Mouse (Mus musculus) midbrain, embryonic 12.5 days (tissue): ENCODE results near the gene Fxyd2. TPM values are rescaled to one million over a fixed set of nuclear protein-coding genes. Genes with fewer than 3 reads are reported as not detected.
A peak's percentile ranks its signal among the peaks of the same experiment; 100 is the strongest.

Experiments used
- ATAC-seq: fragments of 200-750 bp; cut with Nextera tagmentation; 2 replicates; pipeline ENCODE4 v1.8.0; 2017; ENCODE audit warnings: low read depth, moderate TSS enrichment, moderate library complexity; ENCODE audit not compliant: low FRiP score
- H3K27ac ChIP-seq: fragments of 300-500 bp; sonication (generic); replicated peaks from 2 replicates; pipeline ENCODE4 v1.5.1; 2016; ENCODE audit warnings: mild to moderate bottlenecking
- H3K27me3 ChIP-seq: fragments of 300-500 bp; sonication (generic); 2 replicates; pipeline ENCODE4 v1.6.1; 2016; ENCODE audit warnings: mild to moderate bottlenecking
- H3K36me3 ChIP-seq: fragments of 300-500 bp; sonication (generic); 2 replicates; pipeline ENCODE4 v1.6.1; 2016
- H3K4me1 ChIP-seq: fragments of 300-500 bp; sonication (generic); 2 replicates; pipeline ENCODE4 v1.6.1; 2016
- H3K4me2 ChIP-seq: fragments of 300-500 bp; sonication (generic); replicated peaks from 2 replicates; pipeline ENCODE4 v1.6.1; 2016; ENCODE audit warnings: mild to moderate bottlenecking, moderate library complexity
- H3K4me3 ChIP-seq: fragments of 300-500 bp; sonication (generic); 2 replicates; pipeline ENCODE4 v1.5.1; 2016; ENCODE audit warnings: mild to moderate bottlenecking
- H3K9ac ChIP-seq: fragments of 300-500 bp; sonication (generic); replicated peaks from 2 replicates; pipeline ENCODE4 v1.6.1; 2016; ENCODE audit warnings: mild to moderate bottlenecking, moderate library complexity
- H3K9me3 ChIP-seq: fragments of 300-500 bp; sonication (generic); 2 replicates; pipeline ENCODE4 v1.6.1; 2016; ENCODE audit warnings: mild to moderate bottlenecking
- WGBS: fragments of 180-500 bp; shearing (Covaris S2); methylation state at CpG from one replicate; pipeline ENCODE4 v1.1.7; 2016; 5-methylcytosine and 5-hydroxymethylcytosine counted together
- polyA plus RNA-seq: library from polyadenylated mRNA; unstranded; fragments of >200 nt; fragmentation: Nextera tagmentation; extraction: Ambion mirVana; gene quantifications from 2 replicates; pipeline ENCODE4 v1.2.1, GENCODE M21; 2016

Fxyd2 gene
- polyA plus RNA-seq, 1 experiment from 2014 or later, result 2.9 TPM

DNA sequence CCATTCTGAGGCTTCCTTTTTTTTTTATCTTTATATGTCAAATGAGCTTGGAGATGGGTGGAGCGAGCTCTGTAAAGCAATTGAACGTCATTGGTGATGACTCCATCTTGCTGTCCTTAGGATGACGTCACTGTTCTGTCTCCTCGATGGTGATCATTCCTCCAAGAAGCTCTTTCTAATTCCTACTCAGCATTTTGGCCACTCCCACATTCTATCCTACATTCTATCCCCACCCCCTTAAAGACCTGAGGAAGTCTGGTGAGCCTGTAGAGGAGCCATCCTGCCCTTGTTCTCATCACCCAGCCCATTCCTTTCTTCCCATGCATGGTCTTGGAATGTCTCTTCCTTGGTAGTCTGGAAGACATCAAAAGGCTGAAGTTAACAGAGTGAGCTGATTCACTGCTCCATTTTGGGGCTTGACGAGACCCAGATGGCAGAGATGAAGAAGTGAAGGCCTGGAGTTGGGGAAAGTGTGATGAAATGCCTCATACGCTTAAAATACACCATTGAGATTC, 24.4 kb upstream of the Fxyd2 start:
- WGBS, result 93% methylated on average over 6 of the region's 6 CpGs
- Histone ChIP-seq H3K4me1 (peaks cover 34% of the 10 kb centered on the region), H3K9ac (no peak overlapping the region), H3K27ac (no peak overlapping the region), H3K9me3 (no peaks in the 10 kb centered on the region), H3K4me3 (no peak overlapping the region), H3K36me3 (0 out of 2 replicates have a peak, but pooled peaks cover 17% of the 10 kb centered on the region), H3K27me3 (no peaks in the 10 kb centered on the region), H3K4me2 (no peak overlapping the region)
- ATAC-seq, result no peak

DNA sequence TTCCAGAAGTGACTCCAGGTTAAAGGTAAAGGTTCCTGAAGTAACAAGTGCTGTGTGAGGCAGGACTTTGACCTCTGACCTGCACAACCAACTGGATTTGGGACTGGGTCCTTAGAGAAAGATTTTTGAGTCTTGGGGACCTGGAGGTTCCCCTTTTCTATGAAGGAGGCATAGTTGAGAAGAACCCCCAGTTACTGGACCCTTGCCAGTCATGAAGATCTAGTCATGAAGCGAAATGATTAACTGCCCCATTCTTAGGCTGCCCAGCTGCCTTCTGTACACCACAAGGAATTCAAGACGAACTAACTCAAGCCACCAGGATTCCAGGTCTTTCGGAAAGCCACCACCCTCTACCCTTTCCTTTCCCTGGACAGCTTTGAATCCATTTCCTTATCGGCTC, 23.0 kb upstream of the Fxyd2 start:
- no peak for ATAC-seq
- 0 out of 2 replicates have a peak, but pooled peaks cover 17% of the 10 kb centered on the region for H3K36me3 ChIP-seq
- H3K9me3 ChIP-seq, result no peaks in the 10 kb centered on the region
- H3K27ac ChIP-seq, result no peak overlapping the region
- H3K4me3 ChIP-seq, result no peak overlapping the region
- H3K27me3 ChIP-seq, result no peaks in the 10 kb centered on the region
- no peak overlapping the region for H3K9ac ChIP-seq
- H3K4me2 ChIP-seq, result no peak overlapping the region
- 84% methylated on average over 4 of the region's 4 CpGs for WGBS
- H3K4me1 ChIP-seq, result peaks cover 42% of the 10 kb centered on the region

DNA sequence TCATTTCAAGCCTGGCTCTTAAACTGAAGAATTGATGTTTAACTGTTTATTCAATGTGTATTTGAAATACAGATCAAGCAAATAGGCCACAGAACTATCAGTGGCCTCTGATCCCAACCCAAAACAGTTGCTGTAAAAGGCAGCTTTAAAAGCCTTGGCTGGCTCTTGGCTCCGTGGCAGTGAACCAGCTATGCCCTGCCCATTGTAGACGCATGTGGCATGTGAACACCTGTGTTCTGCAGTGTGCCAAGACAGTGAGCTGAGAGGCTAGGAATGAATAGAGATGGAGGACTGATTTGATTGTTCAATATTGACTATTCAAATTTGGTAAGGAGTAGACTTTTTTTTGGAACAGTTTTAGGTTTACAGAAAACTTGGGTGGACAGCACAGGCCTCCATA, 22.6 kb upstream of the Fxyd2 start:
- Histone ChIP-seq H3K27me3 (no peaks in the 10 kb centered on the region), H3K9me3 (no peaks in the 10 kb centered on the region), H3K36me3 (0 out of 2 replicates have a peak, but pooled peaks cover 17% of the 10 kb centered on the region), H3K4me3 (no peak overlapping the region), H3K4me2 (no peak overlapping the region), H3K4me1 (peaks cover 38% of the 10 kb centered on the region), H3K9ac (no peak overlapping the region), H3K27ac (no peak overlapping the region)
- 84% methylated on average over 2 of the region's 2 CpGs for WGBS
- ATAC-seq, result no peak

DNA sequence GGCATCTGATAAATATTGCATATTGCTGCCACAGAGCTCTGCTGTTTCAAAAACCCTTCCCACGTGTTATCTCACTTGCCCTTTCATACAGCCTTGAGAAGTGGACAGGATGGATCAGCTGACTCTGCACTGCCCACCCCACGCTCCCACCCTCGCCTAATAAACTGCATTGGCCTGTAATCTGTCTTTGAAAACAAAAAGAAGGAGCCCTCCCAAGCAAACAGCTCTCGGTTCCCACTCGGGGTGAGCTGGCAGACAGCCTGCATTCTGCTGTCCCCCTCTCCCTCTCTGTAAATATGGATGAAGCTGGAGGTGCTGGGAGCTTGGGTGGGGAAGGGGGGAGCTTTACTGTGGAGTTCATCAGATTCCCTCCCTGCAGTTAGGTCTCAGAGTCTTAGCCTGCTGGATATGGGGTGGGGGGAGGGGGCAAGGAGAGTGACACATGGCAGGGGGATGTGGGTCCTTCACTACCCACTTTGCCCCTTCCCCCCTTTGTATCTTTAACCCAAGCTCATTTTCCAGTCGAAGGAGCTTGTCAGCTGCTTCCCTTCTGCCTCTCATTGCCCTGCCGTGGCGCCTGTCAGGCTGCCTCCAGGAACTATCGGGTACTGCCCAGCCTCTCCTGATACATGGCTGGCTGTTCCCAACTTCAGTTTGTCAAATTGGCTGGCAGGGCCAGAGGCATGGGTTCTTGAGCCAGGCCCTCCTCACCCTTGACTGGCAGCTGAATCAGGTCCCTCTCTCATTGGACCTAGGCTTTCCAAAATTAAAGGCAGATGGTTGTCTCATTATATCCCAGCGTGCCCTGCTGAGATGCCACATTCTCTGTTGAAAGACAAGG, 18.8 kb upstream of the Fxyd2 start:
- Histone ChIP-seq H3K4me1 (peaks cover 20% of the 10 kb centered on the region), H3K9ac (0 out of 2 replicates have a peak overlapping the region, but pooled peaks have one; percentile 15), H3K36me3 (0 out of 2 replicates have a peak, but pooled peaks cover 12% of the 10 kb centered on the region), H3K4me3 (no peak overlapping the region), H3K9me3 (no peaks in the 10 kb centered on the region), H3K27me3 (no peaks in the 10 kb centered on the region), H3K27ac (peak overlapping the region; percentile 66), H3K4me2 (no peak overlapping the region)
- WGBS, result 57% methylated on average over 10 of the region's 10 CpGs
- ATAC-seq, result no peak

DNA sequence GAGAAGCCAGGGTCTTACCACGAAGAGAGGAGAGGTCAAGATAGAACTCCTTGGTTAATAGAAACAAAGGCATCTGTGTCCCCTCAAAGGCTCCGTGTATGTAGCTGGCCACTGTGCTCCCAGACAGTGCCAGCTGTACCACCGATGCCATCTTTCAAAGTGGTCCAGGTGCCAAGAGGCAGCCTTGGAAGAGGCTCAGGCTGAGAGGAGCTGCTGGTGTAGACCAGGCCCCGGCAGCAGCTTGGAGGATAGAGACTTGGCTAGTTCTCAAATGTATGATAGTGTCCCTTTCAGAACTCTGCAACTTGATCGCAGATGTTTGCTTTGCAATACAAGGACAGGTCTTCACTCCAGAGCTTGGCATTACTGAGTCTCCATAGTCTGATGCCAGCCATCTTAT, 17.1 kb upstream of the Fxyd2 start:
- WGBS, result 89% methylated on average over 5 of the region's 5 CpGs
- Histone ChIP-seq H3K9me3 (no peaks in the 10 kb centered on the region), H3K4me3 (no peak overlapping the region), H3K27me3 (no peaks in the 10 kb centered on the region), H3K4me1 (peaks cover 20% of the 10 kb centered on the region), H3K36me3 (0 out of 2 replicates have a peak, but pooled peaks cover 5% of the 10 kb centered on the region), H3K4me2 (no peak overlapping the region), H3K9ac (no peak overlapping the region), H3K27ac (no peak overlapping the region)
- ATAC-seq, result no peak

DNA sequence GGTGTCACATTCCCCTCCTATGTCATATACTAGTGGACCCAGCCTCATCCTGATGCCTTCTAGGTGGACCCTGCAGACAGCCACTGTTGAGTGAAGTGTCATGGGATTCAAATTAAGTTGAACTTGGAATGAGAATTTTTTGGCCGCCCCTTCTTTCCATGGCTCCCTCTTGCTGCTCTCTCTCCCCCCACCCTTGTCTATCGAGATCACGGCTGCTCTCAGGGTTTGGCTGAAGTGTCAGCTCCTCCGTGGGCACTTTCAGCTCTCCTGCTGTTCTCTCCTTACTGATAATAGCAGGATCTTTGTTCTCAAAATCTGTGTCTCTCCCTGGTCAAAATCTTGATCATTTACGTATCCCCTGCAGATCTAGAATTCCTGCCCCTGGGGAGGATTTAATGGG, 16.6 kb upstream of the Fxyd2 start:
- no peak for ATAC-seq
- H3K4me3 ChIP-seq, result no peak overlapping the region
- H3K4me2 ChIP-seq, result no peak overlapping the region
- no peaks in the 10 kb centered on the region for H3K27me3 ChIP-seq
- H3K9ac ChIP-seq, result no peak overlapping the region
- WGBS, result 79% methylated on average over 5 of the region's 5 CpGs
- H3K27ac ChIP-seq, result no peak overlapping the region
- peaks cover 20% of the 10 kb centered on the region for H3K4me1 ChIP-seq
- no peaks in the 10 kb centered on the region for H3K9me3 ChIP-seq
- 0 out of 2 replicates have a peak, but pooled peaks cover 5% of the 10 kb centered on the region for H3K36me3 ChIP-seq

DNA sequence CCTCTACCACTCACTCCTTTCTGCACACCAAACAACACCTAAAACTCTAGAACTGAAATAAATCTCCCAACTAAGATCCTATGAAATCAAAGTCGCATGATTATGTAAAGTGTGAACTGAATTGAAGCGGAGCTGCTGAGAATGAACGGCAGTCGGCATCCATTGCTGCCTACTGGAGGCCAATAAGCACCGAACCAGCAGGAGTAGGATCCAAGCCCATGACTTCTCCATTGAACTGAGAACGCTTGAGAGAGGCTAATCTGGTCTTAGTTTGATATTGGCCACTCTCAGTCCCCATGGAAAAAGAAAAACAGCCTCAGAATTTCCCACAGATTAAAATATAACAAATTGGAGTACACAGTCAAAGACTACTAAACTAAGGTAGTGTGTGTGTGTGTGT, 15.6 kb upstream of the Fxyd2 start:
- H3K4me3 ChIP-seq, result no peak overlapping the region
- no peaks in the 10 kb centered on the region for H3K27me3 ChIP-seq
- H3K4me1 ChIP-seq, result peaks cover 20% of the 10 kb centered on the region
- no peak overlapping the region for H3K4me2 ChIP-seq
- ATAC-seq, result no peak
- 95% methylated on average over 6 of the region's 6 CpGs for WGBS
- H3K9ac ChIP-seq, result no peak overlapping the region
- no peaks in the 10 kb centered on the region for H3K9me3 ChIP-seq
- H3K36me3 ChIP-seq, result 0 out of 2 replicates have a peak, but pooled peaks cover 5% of the 10 kb centered on the region
- H3K27ac ChIP-seq, result no peak overlapping the region

DNA sequence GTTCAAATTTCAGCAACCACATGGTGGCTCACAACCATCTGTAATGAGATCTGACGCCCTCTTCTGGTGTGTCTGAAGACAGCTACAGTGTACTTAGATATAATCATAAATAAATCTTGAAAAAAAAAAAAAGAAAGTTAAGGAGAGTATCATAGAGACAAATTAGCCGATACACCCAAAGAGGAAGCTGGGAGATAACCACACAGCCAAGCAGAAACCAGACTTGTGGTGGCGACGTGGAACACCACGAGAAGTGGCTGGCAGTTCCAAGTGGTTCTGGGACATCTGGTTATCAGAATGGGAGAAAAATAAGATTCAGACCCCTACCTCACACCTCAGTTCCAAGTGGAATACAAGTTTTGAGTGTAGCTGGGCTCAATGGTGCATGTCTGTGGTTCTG, 12.8 kb upstream of the Fxyd2 start:
- 95% methylated on average over 5 of the region's 5 CpGs for WGBS
- Histone ChIP-seq H3K4me3 (no peak overlapping the region), H3K36me3 (peaks cover 10% of the 10 kb centered on the region; the same call in 1 of the 2 replicates), H3K4me2 (no peak overlapping the region), H3K27ac (no peak overlapping the region), H3K9ac (no peak overlapping the region), H3K27me3 (no peaks in the 10 kb centered on the region), H3K4me1 (no peaks in the 10 kb centered on the region), H3K9me3 (no peaks in the 10 kb centered on the region)
- ATAC-seq, result no peak

DNA sequence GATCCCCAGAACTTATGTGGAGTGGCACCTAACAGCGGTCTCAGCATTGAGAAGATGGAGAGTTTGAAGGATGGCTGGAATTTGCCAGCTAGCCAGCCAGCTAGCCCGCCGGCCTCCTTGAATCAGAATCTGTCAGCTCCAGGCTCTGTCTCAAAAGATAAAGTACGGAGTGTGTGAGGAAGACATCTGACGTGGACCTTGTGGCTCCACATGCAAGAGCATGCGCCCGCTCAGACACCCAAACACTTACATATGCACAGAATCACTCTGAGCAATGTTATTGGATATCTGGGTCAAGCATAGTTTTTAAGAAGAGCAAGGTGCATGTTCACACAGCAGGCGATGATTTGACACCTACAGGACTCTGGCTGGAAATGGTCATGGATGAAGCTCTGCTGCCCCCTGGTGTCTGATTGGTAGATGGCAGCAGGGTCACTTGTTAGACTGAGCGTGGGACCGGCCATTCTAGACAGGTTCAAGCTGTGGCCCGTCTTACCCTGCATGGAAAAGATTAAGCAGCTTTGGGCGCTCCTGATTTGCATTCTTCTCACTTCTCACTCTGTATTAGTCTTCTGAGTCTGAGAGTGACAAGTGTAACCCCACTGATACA, 11.0 kb upstream of the Fxyd2 start:
- Histone ChIP-seq H3K4me1 (no peaks in the 10 kb centered on the region), H3K4me2 (no peak overlapping the region), H3K27me3 (no peaks in the 10 kb centered on the region), H3K36me3 (peaks cover 28% of the 10 kb centered on the region), H3K9me3 (no peaks in the 10 kb centered on the region), H3K9ac (no peak overlapping the region), H3K27ac (no peak overlapping the region), H3K4me3 (no peak overlapping the region)
- WGBS, result 47% methylated on average over 12 of the region's 12 CpGs
- ATAC-seq, result peak; percentile 54; the same call in 1 of the 2 replicates

DNA sequence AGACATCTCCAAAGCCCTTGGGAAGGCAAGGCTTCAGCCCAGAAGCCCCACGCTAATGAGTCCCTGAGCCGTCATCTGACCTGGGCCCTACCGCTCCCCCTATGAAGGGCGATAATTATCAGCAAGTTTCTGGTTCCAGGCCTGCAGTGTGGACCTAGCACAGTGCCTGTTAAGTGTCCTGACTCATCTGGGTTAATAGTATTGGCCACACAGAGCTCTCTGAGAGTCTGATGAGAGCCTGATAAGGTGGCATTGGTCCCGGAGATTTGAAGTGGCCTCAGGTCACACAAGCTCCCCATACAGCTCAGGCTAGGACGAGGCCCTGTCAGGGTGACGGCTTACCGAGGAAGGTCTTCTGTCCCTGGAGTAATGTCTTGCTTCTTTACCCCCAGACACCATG, 9.9 kb upstream of the Fxyd2 start:
- Histone ChIP-seq H3K4me3 (no peak overlapping the region), H3K36me3 (peaks cover 28% of the 10 kb centered on the region), H3K27ac (no peak overlapping the region), H3K4me1 (no peaks in the 10 kb centered on the region), H3K4me2 (no peak overlapping the region), H3K9ac (no peak overlapping the region), H3K9me3 (no peaks in the 10 kb centered on the region), H3K27me3 (no peaks in the 10 kb centered on the region)
- no peak for ATAC-seq
- 90% methylated on average over 8 of the region's 8 CpGs for whole genome bisulfite sequencing

DNA sequence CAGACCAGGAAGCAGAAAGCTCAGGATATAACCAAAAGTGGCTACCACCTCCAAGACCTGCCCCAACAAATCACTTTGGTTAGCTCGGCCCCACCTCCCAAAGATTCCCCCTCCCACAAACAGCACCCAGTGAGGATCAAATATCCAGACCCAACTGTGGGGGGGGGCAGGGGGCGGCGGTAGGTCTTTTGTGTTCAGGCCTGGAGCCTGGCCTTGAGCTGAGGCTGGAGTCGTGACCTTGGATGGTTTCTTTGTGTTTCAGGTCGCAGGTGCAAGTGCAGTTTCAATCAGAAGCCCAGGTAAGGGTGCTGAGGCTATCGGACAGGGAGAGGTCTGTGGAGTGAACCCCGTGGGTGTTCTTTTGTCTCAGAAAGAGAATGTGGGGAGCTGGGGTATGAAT, 8.2 kb upstream of the Fxyd2 start:
- Histone ChIP-seq H3K27me3 (no peaks in the 10 kb centered on the region), H3K36me3 (peaks cover 40% of the 10 kb centered on the region), H3K9me3 (no peaks in the 10 kb centered on the region), H3K27ac (no peak overlapping the region), H3K4me2 (no peak overlapping the region), H3K9ac (no peak overlapping the region), H3K4me1 (no peaks in the 10 kb centered on the region), H3K4me3 (no peak overlapping the region)
- WGBS, result 79% methylated on average over 7 of the region's 7 CpGs
- no peak for ATAC-seq

DNA sequence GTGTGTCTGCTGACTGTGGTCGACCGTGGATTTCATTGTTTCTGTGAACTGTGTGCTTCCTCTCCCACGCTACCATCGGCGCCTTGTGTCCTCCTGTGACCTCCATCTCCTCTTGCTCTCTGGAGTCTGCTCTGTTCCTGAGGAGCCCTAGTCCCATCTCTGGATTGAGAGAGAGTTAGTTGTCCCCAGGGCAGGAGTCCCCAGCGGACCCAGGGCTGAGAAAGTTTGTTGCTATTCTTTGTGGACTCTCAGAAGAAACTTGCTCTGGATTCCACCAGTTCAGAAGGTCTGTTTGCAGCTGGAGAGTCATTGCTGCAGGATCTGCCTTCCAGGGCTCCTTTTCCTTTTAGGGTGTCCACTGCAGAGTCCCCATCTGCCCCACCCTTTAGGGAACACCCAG, 4.3 kb upstream of the Fxyd2 start:
- no peaks in the 10 kb centered on the region for H3K9me3 ChIP-seq
- H3K4me3 ChIP-seq, result no peak overlapping the region
- no peak overlapping the region for H3K9ac ChIP-seq
- H3K27me3 ChIP-seq, result no peaks in the 10 kb centered on the region
- ATAC-seq, result no peak
- WGBS, result 94% methylated on average over 6 of the region's 6 CpGs
- H3K4me2 ChIP-seq, result no peak overlapping the region
- H3K36me3 ChIP-seq, result peaks cover 40% of the 10 kb centered on the region
- H3K27ac ChIP-seq, result no peak overlapping the region
- no peaks in the 10 kb centered on the region for H3K4me1 ChIP-seq
